Mouse (Mus musculus): ENCODE data around the gene Shisa5.

Shisa5 gene

GRCm38 (mm10) chr9:109092799-109093198 is 54.4 kb downstream of the Shisa5 start:
- no peak for DNase-seq (ENCODE audit: low read depth, low spot score)

GRCm38 (mm10) chr9:109093786-109094552 is 55.6 kb downstream of the Shisa5 start:
- DNase-seq (ENCODE audit: low read depth, low spot score) = no peak

- peak; percentile 34 for DNase-seq (ENCODE audit: low read depth, low spot score)
Observed at GRCm38 (mm10) chr9:109094553-109095136, 56.3 kb downstream of the Shisa5 start.

- peak; percentile 61 for DNase-seq (ENCODE audit: low read depth, low spot score)
Observed at GRCm38 (mm10) chr9:109095137-109095982, 57.0 kb downstream of the Shisa5 start, which contains the start of gene Plxnb1. TSS of gene Plxnb1 (plus strand) at chr9:109095389.

- DNase-seq (ENCODE audit: low read depth, low spot score) = no peak
Observed at GRCm38 (mm10) chr9:109096251-109096661, 57.9 kb downstream of the Shisa5 start.

- DNase-seq (ENCODE audit: low read depth, low spot score) = no peak
Observed at GRCm38 (mm10) chr9:109096856-109097255, 58.5 kb downstream of the Shisa5 start.

GRCm38 (mm10) chr9:109097291-109097690 is 58.9 kb downstream of the Shisa5 start:
- no peak for DNase-seq (ENCODE audit: low read depth, low spot score)

GRCm38 (mm10) chr9:109097831-109098230 is 59.5 kb downstream of the Shisa5 start:
- DNase-seq (ENCODE audit: low read depth, low spot score) = no peak

- no peak for DNase-seq (ENCODE audit: low read depth, low spot score)
Observed at GRCm38 (mm10) chr9:109098366-109098765, 60.0 kb downstream of the Shisa5 start.

- DNase-seq (ENCODE audit: low read depth, low spot score) = no peak
Observed at GRCm38 (mm10) chr9:109098969-109099368, 60.6 kb downstream of the Shisa5 start.

- no peak for DNase-seq (ENCODE audit: low read depth, low spot score)
Observed at GRCm38 (mm10) chr9:109100307-109100928, 62.1 kb downstream of the Shisa5 start.

- no peak for DNase-seq (ENCODE audit: low read depth, low spot score)
Observed at GRCm38 (mm10) chr9:109101933-109102445, 63.6 kb downstream of the Shisa5 start.

GRCm38 (mm10) chr9:109102541-109102940 is 64.2 kb downstream of the Shisa5 start:
- DNase-seq (ENCODE audit: low read depth, low spot score) = no peak

GRCm38 (mm10) chr9:109103250-109103649 is 64.9 kb downstream of the Shisa5 start:
- no peak for DNase-seq (ENCODE audit: low read depth, low spot score)

- DNase-seq (ENCODE audit: low read depth, low spot score) = no peak
Observed at GRCm38 (mm10) chr9:109104083-109104482, 65.7 kb downstream of the Shisa5 start.

- DNase-seq (ENCODE audit: low read depth, low spot score) = no peak
Observed at GRCm38 (mm10) chr9:109105011-109105410, 66.6 kb downstream of the Shisa5 start.

GRCm38 (mm10) chr9:109105648-109106047 is 67.3 kb downstream of the Shisa5 start:
- DNase-seq (ENCODE audit: low read depth, low spot score) = no peak

GRCm38 (mm10) chr9:109107341-109107740 is 69.0 kb downstream of the Shisa5 start:
- DNase-seq (ENCODE audit: low read depth, low spot score) = no peak
